Mouse (Mus musculus) embryonic facial prominence, embryonic 10.5 days (tissue): ENCODE data around the gene Ppp1r1b. TPM values are rescaled to one million over a fixed set of nuclear protein-coding genes. Genes with fewer than 3 reads are reported as not detected.
A peak's percentile ranks its signal among the peaks of the same experiment; 100 is the strongest.

ENCODE experiments used
- DNase-seq: peaks from one replicate; pipeline ENCODE4 v3.0.0-alpha.2; 2017; ENCODE audit warnings: low spot score
- H3K27ac ChIP-seq: fragments of 300-500 bp; sonication (generic); replicated peaks from 2 replicates; pipeline ENCODE4 v1.5.1; 2016; ENCODE audit warnings: mild to moderate bottlenecking
- H3K27me3 ChIP-seq: fragments of 300-500 bp; sonication (generic); replicated peaks from 2 replicates; pipeline ENCODE4 v1.6.1; 2016; ENCODE audit warnings: low read depth, mild to moderate bottlenecking; ENCODE audit not compliant: poor library complexity, severe bottlenecking
- H3K36me3 ChIP-seq: fragments of 300-500 bp; sonication (generic); replicated peaks from 2 replicates; pipeline ENCODE4 v1.6.1; 2016; ENCODE audit warnings: mild to moderate bottlenecking, moderate library complexity
- H3K4me1 ChIP-seq: fragments of 300-500 bp; sonication (generic); 2 replicates; pipeline ENCODE4 v1.6.1; 2016
- H3K4me3 ChIP-seq: fragments of 300-500 bp; sonication (generic); 2 replicates; pipeline ENCODE4 v1.5.1; 2016; ENCODE audit warnings: mild to moderate bottlenecking, moderate library complexity
- H3K9me3 ChIP-seq: fragments of 300-500 bp; sonication (generic); 2 replicates; pipeline ENCODE4 v1.6.1; 2016; ENCODE audit warnings: mild to moderate bottlenecking
- WGBS: fragments of 180-500 bp; shearing (Covaris S2); methylation state at CpG from one replicate; pipeline ENCODE4 v1.1.7; 2016; 5-methylcytosine and 5-hydroxymethylcytosine counted together
- polyA plus RNA-seq: library from polyadenylated mRNA; unstranded; fragments of >200 nt; fragmentation: Nextera tagmentation; extraction: Ambion mirVana; gene quantifications from 2 replicates; pipeline ENCODE4 v1.2.1, GENCODE M21; 2016

The Ppp1r1b gene
- polyA plus RNA-seq, 1 experiment from 2014 or later = 0.30 TPM

DNA sequence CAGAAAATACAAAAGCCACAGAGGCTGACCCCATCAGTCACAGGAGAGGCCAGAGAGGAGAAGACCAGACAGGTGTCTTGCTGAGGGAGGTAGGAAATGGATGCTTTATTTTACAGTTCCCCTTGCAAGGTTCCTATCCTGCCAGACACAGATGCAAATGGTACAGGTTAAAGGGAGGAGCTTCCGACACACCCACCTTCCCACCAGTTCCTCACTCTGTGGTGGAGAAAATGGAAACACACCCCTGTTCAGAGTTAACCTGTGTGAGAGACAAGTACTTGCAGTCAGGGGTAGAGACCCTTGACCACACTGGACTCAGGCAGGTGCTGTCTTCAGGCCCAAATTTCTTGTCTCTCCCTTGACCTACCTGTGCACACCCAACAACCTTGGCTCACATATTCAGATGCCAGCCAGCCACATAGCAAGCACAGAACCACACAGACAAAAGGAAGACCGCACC, 17.4 kb upstream of the Ppp1r1b start:
- 49% methylated on average over 2 of the region's 2 CpGs for WGBS
- DNase-seq = no peak
- no peak overlapping the region for H3K4me3 ChIP-seq
- peaks cover 37% of the 10 kb centered on the region for H3K4me1 ChIP-seq
- no peaks in the 10 kb centered on the region for H3K9me3 ChIP-seq
- H3K36me3 ChIP-seq = no peaks in the 10 kb centered on the region
- peaks cover 100% of the 10 kb centered on the region for H3K27me3 ChIP-seq
- no peak overlapping the region for H3K27ac ChIP-seq

DNA sequence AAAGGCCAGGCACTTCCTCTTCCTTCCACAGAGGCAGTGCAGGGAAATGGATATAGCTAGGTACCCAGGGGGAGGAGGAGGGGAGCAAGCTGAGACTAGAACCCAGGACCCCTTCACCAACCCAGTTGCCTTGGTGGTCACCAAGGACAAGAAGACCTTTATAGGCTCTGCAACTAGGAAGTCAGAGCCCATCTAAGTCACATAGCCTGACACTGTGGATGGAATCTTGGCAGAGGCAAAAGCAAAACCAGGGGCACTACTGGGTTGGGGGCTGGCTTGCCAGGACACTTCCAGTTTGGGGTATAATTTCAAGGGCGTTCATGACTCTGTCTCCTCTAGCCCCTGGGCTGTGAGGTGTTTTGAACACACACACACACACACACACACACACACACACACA, 16.8 kb upstream of the Ppp1r1b start:
- 68% methylated on average over 1 of the region's 1 CpGs for WGBS
- no peak for DNase-seq
- Histone ChIP-seq H3K4me1 (peaks cover 37% of the 10 kb centered on the region), H3K27ac (no peak overlapping the region), H3K9me3 (no peaks in the 10 kb centered on the region), H3K36me3 (no peaks in the 10 kb centered on the region), H3K27me3 (peaks cover 100% of the 10 kb centered on the region), H3K4me3 (no peak overlapping the region)

DNA sequence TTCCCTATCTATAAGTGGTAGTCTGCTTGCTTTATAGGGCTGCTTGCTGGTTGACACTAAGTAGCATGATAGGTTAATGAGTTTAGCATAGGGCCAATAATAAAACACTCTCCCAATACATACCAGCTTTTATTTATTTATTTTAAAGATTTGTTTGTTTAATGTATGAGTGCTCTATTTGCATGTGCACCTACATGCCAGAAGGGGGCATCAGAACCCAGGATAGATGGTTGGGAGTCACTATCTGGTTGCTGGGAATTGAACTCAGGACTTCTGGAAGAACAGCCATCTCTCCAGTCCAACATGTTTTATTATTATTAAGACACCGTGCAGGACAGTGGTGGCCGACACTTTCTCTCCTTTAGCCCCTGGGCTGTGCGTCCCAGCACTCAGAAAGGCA, 16.0 kb upstream of the Ppp1r1b start:
- Histone ChIP-seq H3K36me3 (no peaks in the 10 kb centered on the region), H3K4me1 (peaks cover 31% of the 10 kb centered on the region), H3K27ac (no peak overlapping the region), H3K9me3 (no peaks in the 10 kb centered on the region), H3K4me3 (no peak overlapping the region), H3K27me3 (peaks cover 100% of the 10 kb centered on the region)
- no peak for DNase-seq
- WGBS = 75% methylated on average over 3 of the region's 3 CpGs

DNA sequence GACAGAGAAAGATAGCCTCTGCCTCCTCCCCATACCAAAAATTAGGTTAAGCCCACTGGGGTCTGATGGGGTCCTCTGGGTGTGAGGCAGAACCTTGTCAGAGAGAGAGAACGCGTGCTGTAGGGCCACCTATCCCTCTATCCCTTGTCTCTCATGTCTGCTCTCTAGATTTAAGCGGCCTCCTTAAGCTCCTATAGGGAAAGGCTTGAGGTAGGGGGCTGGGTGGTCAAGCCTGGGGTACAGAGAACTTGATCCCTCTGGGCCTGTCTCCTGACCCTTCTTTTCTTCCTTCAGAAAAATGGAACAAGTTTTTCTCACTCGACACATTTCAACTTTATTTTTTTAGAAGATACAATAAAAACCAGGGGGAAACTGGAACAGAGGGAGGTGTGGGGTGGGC, 15.4 kb upstream of the Ppp1r1b start:
- WGBS = 79% methylated on average over 4 of the region's 4 CpGs
- Histone ChIP-seq H3K4me1 (peaks cover 25% of the 10 kb centered on the region), H3K9me3 (no peaks in the 10 kb centered on the region), H3K36me3 (no peaks in the 10 kb centered on the region), H3K27ac (no peak overlapping the region), H3K4me3 (no peak overlapping the region), H3K27me3 (peaks cover 100% of the 10 kb centered on the region)
- DNase-seq = no peak

DNA sequence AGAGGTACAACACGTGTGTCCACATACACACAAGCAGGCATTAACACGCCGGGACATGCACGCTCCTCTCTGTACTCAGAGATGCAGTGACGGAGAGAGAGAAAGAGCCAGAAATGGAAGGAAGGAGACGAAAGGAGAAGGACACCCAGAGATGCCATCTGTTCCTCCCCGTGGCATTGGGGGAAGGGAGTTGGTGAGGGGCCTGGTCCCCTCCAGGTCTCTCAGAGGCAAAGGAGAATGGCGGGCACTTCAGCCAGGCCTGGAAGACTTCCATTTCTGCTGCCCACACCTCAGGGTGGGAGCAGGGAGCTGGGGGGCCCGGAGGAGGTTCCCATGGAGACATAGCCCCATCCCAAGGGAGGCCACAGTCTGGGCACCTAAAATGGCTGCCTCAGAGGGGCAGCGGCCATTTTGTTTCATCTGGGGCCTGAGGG, 14.9 kb upstream of the Ppp1r1b start:
- Histone ChIP-seq H3K4me3 (no peak overlapping the region), H3K36me3 (no peaks in the 10 kb centered on the region), H3K27ac (no peak overlapping the region), H3K9me3 (no peaks in the 10 kb centered on the region), H3K27me3 (peaks cover 100% of the 10 kb centered on the region), H3K4me1 (peaks cover 21% of the 10 kb centered on the region)
- no peak for DNase-seq
- WGBS = 76% methylated on average over 10 of the region's 10 CpGs

DNA sequence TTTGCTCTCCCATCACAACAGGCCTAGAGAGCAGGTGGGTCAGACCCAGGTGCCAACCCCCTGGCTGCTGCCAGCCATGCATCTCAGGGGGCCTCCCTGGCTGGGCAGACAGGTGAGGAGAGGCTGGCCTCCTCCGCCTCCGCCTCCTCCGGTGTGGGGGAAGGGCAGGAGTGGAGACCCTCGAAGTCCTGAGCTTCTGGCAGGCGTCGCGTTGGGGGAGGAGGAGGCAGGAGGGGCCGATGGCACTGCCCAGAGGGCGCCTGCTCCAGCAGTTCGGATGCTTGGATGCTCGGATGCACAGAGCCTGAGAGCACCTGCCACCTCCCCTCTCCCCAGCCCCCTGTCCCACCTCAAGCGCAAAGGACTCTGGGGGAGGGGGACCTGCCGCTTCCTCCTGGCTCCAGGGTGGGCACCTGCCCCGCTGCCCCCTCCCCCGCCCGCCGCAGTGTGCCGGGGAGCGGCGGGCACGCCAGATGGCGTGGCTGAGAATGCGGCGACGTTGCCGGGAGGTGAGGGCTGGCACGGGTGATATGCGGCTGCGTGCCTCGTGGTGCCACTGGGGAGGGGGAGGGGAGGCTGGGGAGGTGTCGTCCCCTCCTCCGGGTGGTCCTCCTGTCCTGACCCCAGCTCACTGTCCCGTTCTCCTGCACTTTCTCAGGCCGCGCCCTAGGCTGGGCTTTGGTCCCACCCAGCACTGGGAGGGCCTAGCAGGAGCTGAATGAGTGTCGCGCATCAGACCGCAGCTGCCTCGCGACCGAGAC, 14.0 kb upstream of the Ppp1r1b start:
- Histone ChIP-seq H3K9me3 (no peaks in the 10 kb centered on the region), H3K4me1 (peaks cover 23% of the 10 kb centered on the region), H3K4me3 (peak overlapping the region; percentile 41), H3K36me3 (no peaks in the 10 kb centered on the region), H3K27ac (no peak overlapping the region), H3K27me3 (peaks cover 100% of the 10 kb centered on the region)
- WGBS = 3% methylated on average over 41 of the region's 41 CpGs
- DNase-seq = no peak

DNA sequence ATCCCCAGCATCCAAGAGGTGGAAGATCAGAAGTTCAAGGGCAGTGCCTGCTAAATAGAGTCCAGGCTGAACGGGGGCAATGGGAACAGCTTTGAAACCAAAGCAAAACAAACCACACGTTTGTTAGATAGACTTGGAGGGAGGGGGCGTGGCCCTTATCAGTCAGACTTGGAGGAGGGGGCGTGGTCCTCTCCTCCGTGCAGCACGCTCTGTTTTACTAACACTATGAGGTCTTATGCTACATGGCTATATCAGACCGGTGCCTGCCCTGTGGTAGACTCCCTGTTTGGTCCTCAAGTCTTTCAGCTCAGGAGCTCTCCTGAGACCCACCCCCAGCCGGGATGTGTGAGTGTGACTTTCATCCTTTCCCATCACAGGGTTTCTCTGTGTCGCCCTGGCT, 13.0 kb upstream of the Ppp1r1b start:
- DNase-seq = no peak
- Histone ChIP-seq H3K27me3 (peaks cover 100% of the 10 kb centered on the region), H3K36me3 (no peaks in the 10 kb centered on the region), H3K4me3 (no peak overlapping the region), H3K27ac (no peak overlapping the region), H3K9me3 (no peaks in the 10 kb centered on the region), H3K4me1 (peaks cover 26% of the 10 kb centered on the region)
- WGBS = 8% methylated on average over 9 of the region's 9 CpGs

DNA sequence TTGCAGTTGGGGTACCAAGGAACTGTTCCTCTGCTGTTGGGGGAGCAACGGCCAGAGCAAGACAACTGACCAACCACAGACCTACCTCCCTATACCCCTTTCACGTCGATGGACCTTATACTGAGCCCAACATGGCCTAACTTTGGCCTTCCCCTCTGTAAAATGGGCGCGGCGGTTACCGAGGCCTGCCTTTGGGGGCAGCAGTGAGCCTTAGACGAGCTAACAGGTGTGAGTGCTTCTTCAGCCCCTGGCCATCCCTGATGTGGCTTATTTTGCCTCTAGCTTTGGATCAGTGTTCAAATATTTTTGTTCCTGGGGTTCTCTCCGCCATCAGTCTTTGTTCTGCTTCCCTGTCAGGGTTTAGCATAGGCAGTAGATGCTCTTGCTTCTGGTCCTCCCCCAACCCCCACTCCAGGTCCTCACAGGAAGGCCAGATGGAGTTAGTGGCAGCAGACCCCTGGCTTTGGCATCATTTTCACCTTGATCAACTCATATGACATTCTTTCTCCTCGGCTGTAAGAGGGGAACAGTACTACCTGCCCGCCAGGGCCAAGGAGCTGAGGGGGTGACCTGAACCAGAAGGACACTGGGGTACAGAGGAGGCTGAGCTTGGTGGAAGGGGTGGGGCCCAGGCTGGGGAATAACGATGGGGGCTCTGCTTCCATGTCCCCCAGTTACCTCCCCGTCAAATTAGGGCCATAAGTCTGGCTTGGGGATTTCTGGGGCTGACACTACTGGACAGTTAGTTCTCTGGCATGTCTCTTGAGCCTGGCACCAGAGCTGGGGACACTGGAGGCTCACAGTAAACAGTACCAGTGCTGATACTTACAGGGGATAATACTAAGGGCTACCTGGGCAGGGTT, 11.7 kb upstream of the Ppp1r1b start:
- Histone ChIP-seq H3K9me3 (no peaks in the 10 kb centered on the region), H3K36me3 (no peaks in the 10 kb centered on the region), H3K4me3 (no peak overlapping the region), H3K27ac (no peak overlapping the region), H3K27me3 (peaks cover 99% of the 10 kb centered on the region), H3K4me1 (peaks cover 26% of the 10 kb centered on the region)
- DNase-seq = no peak
- WGBS = 16% methylated on average over 13 of the region's 13 CpGs

DNA sequence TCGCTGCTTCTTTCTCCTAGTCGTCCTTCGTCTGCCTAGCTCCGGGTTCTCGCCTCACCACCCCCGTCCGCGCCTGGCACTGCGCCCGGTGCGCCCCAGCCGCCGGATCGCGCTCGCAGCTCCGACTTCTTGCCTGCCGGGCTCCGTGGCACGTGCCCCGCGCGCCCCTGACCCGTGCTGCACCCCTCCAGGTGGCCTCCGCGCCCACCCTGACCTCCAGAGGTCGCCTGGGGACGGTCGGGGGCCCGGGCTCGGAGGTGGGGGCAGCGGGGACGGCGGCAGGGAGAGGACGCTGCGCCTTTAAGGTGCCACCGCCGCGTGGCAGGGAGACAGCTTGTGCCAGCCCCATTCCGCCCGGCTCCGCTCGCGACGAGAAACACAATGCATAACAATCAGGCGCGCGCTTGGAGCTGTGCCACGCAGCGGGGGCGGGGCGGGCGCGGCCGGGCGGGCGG, 9.7 kb upstream of the Ppp1r1b start:
- H3K36me3 ChIP-seq = no peaks in the 10 kb centered on the region
- under 1% methylated on average over 57 of the region's 57 CpGs for WGBS
- H3K27ac ChIP-seq = no peak overlapping the region
- H3K4me1 ChIP-seq = peaks cover 36% of the 10 kb centered on the region
- H3K9me3 ChIP-seq = no peaks in the 10 kb centered on the region
- peak overlapping the region; percentile 58 for H3K4me3 ChIP-seq
- DNase-seq = no peak
- peaks cover 99% of the 10 kb centered on the region for H3K27me3 ChIP-seq

DNA sequence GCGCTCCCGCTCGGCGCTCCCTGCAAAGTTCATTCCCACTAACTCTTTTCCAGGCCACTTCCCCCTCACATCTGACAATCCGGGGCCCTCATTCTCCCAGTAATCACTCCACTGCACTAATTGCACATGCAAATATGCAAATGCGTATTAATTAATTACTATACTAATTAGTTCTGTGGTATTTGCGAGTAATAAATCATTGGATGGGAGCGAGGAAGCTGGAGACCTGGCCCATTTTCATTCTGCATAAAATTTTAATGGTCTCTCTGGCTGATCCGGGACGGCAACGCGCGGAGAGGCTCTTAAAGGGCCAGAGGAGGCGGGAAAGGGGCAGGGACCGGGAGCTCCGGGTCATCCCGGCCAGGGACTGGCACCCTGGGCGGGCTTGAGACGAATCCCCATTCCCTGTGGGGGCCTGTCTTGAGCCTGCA, 9.1 kb upstream of the Ppp1r1b start:
- DNase-seq = no peak
- under 1% methylated on average over 19 of the region's 19 CpGs for WGBS
- no peaks in the 10 kb centered on the region for H3K36me3 ChIP-seq
- H3K4me1 ChIP-seq = peaks cover 33% of the 10 kb centered on the region
- H3K4me3 ChIP-seq = peak overlapping the region; percentile 58
- no peaks in the 10 kb centered on the region for H3K9me3 ChIP-seq
- no peak overlapping the region for H3K27ac ChIP-seq
- H3K27me3 ChIP-seq = peaks cover 99% of the 10 kb centered on the region

DNA sequence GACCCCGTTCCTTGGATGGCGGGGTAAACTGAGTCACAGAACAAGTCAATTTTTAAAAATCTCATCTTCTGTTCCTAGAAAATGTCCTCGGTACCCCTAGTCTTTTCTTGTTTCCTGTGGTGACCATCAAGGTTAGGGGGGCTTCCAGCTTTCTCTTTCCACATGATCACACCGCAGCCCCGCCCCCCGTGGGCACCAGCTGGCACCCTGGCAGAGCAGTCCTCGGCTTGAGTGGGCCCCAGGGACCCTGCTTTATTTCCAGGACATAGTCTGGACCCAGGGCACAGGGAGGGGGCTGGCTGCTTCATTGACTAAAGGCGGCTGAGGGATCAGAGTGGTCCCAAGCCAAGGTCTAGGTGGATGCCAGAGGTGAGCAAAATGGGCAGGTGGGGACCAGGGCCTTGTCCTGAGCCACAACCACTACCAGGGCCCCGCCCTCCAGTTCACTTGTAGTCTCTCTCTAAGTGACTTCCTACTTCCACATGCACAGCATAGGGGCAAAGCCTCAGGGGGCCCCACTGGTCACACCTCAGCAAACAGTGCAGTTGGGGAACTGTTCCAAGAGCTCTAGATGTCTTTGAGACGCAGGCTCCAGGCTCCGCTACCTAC, 8.4 kb upstream of the Ppp1r1b start:
- H3K27ac ChIP-seq = no peak overlapping the region
- H3K27me3 ChIP-seq = peaks cover 99% of the 10 kb centered on the region
- peak overlapping the region; percentile 58; the same call in 1 of the 2 replicates for H3K4me3 ChIP-seq
- peaks cover 26% of the 10 kb centered on the region for H3K4me1 ChIP-seq
- no peak for DNase-seq
- no peaks in the 10 kb centered on the region for H3K36me3 ChIP-seq
- 7% methylated on average over 11 of the region's 11 CpGs for WGBS
- no peaks in the 10 kb centered on the region for H3K9me3 ChIP-seq

DNA sequence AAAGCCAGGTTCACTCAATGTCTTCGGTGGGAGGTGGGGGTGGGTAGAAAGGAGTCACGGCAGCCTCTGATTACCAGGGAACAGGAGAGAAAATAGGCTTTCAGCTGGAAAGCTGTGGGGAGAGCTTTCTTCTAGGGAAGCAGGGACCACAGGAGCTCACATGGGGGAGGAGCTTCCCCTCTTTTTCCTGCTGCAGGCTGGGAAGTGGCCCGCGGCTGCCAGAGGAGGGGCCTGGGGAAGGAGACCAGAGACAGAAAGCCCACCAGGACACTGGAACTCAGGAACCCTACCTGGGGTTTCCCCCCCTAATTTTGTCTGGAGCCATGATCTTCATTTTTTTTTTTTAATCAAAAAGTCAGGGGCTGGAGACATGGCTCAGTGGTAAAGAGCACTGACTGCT, 7.6 kb upstream of the Ppp1r1b start:
- 2% methylated on average over 4 of the region's 4 CpGs for WGBS
- Histone ChIP-seq H3K4me1 (peaks cover 28% of the 10 kb centered on the region), H3K9me3 (no peaks in the 10 kb centered on the region), H3K4me3 (no peak overlapping the region), H3K36me3 (no peaks in the 10 kb centered on the region), H3K27me3 (peaks cover 99% of the 10 kb centered on the region), H3K27ac (no peak overlapping the region)
- DNase-seq = no peak
